Mouse (Mus musculus) layer of hippocampus, postnatal 36 days (tissue): ENCODE measurements around the gene Zic3. TPM values are rescaled to one million over a fixed set of nuclear protein-coding genes. Genes with fewer than 3 reads are reported as not detected.

Source experiments
- DNase-seq, 2 experiments: peaks; one replicate each; pipeline ENCODE4 v3.0.0; 2022
- total RNA-seq, 2 experiments: library from RNA; stranded (reverse); gene quantifications; 2 replicates each; pipeline ENCODE4 v1.2.3; 2021

The Zic3 gene
- 1 to 10 TPM; 2.8 to 3.6 TPM for total RNA-seq

- no peak for DNase-seq
Observed at GRCm38 (mm10) chrX:58022400-58022799, at the start of gene Zic3. Zic3 (plus strand) TSS chrX:58022700.

- no peak for DNase-seq
Observed at GRCm38 (mm10) chrX:57982351-57982750, 40.1 kb upstream of the Zic3 start.

- no peak for DNase-seq
Observed at GRCm38 (mm10) chrX:57987455-57988109, 34.9 kb upstream of the Zic3 start.

- no peak for DNase-seq
Observed at GRCm38 (mm10) chrX:58013391-58013790, 9.1 kb upstream of the Zic3 start.

GRCm38 (mm10) chrX:58014093-58014492, 8.4 kb upstream of the Zic3 start:
- no peak for DNase-seq

- DNase-seq: no peak
Observed at GRCm38 (mm10) chrX:58014761-58015160, 7.7 kb upstream of the Zic3 start.

GRCm38 (mm10) chrX:58015336-58015945, 7.1 kb upstream of the Zic3 start:
- no peak for DNase-seq

- DNase-seq: no peak
Observed at GRCm38 (mm10) chrX:58018720-58019119, 3.8 kb upstream of the Zic3 start.

GRCm38 (mm10) chrX:58019257-58019953, 3.1 kb upstream of the Zic3 start:
- no peak for DNase-seq

GRCm38 (mm10) chrX:58027631-58028030, 5.1 kb downstream of the Zic3 start:
- DNase-seq: no peak

- DNase-seq: no peak
Observed at GRCm38 (mm10) chrX:58028082-58028481, 5.6 kb downstream of the Zic3 start.

- DNase-seq: no peak
Observed at GRCm38 (mm10) chrX:58028858-58029257, 6.4 kb downstream of the Zic3 start.

GRCm38 (mm10) chrX:58030100-58030834, 7.8 kb downstream of the Zic3 start:
- no peak for DNase-seq

- no peak for DNase-seq
Observed at GRCm38 (mm10) chrX:58030835-58031670, 8.6 kb downstream of the Zic3 start.

GRCm38 (mm10) chrX:58031671-58032605, 9.4 kb downstream of the Zic3 start:
- no peak for DNase-seq

GRCm38 (mm10) chrX:58032622-58033021, 10.1 kb downstream of the Zic3 start:
- no peak for DNase-seq

- no peak for DNase-seq
Observed at GRCm38 (mm10) chrX:58033521-58033920, 11.0 kb downstream of the Zic3 start.

GRCm38 (mm10) chrX:58038061-58039007, 15.8 kb downstream of the Zic3 start:
- no peak for DNase-seq

GRCm38 (mm10) chrX:58039703-58040102, 17.2 kb downstream of the Zic3 start:
- DNase-seq: no peak

GRCm38 (mm10) chrX:58041865-58042264, 19.4 kb downstream of the Zic3 start:
- DNase-seq: no peak
